Mouse (Mus musculus) activated CD4-positive, CD25-positive, alpha-beta regulatory T cell, adult 4 months (primary cell): ENCODE data around the gene Zfp871. TPM values are rescaled to one million over a fixed set of nuclear protein-coding genes. Genes with fewer than 3 reads are reported as not detected.
"Not testable (repeated sequence)": the region's sequence is repeated elsewhere in the genome, so short reads cannot be mapped to it uniquely, and the experiment has no call there.

Experiments
- ATAC-seq: one replicate; pipeline ENCODE4 v1.8.0; 2017
- polyA plus RNA-seq, 2 experiments: library from polyadenylated mRNA; unstranded; fragments of 100-300 nt; shearing (Covaris generic); gene quantifications; one replicate each; pipeline ENCODE4 v1.2.1; 2017

Gene Zfp871
- polyA plus RNA-seq, 2 experiments from 2014 or later, result 37.6 to 40.7 TPM

GRCm38 (mm10) chr17:32729029-32729428 lies 59.1 kb downstream of the Zfp871 start:
- ATAC-seq, result no peak

DNA sequence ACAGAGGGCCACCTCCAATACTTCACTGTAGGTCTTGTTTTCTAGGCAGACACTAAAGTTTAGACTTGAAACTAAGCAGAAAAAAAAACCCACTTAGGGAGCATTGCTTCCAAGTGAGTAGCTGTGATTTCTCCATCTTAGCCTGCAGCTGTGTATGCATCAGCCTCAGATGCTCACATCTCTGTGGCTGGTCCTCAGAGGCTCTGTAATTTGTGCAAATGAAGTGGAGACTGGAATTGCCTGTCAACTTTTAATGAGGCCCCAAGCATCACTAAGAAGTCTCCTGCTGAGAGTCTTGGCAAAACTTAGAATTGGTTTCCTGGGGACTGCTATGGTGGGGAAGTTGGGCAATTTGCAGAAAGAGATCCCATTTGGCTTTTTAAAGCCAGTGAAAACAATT lies 61.7 kb downstream of the Zfp871 start:
- not testable (repeated sequence) for ATAC-seq

DNA sequence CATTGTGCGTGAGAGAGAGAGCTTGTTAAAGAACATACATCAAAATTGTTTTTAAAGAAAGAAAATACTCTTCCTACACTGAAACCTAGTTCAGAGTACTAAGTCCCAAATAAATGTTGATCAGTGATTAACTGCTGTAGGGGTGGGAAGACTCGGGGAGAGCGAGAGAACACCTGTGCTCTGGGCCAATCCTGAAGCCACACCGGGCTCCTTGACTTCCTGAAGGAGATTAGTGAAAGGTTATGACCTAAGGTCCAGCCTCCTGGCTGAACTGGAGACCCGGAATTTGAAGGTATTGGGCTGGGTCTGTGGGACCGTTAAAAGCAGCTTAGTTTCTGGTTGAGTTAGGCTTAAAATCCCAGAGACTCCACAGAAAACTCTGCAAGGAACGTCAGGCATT lies 65.3 kb downstream of the Zfp871 start:
- ATAC-seq, result no peak

DNA sequence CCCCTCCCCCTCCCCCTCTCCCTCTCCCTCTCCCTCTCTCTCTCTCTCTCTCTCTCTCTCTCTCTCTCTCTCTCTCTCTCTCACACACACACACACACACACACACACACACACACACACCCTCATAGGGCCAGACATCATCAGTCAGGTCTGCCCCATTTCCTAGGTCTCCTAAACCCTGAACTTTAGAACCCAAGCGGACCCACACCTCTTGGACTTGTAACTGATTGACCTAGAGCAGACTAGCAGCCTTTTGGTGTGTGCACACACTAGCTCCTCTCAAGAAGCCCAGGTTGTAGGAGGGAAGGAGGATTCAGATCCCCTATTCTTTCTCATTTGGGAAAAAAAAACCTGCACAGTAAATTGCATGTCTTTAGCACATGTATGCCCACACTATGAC lies 65.9 kb downstream of the Zfp871 start:
- ATAC-seq, result not testable (repeated sequence)

Other genes starting within 250 kb of the Zfp871 start
- gene Cyp4f37, start 167.0 kb downstream of the Zfp871 start, polyA plus RNA-seq, result not detected
- not detected for gene Cyp4f40, start 129.4 kb downstream of the Zfp871 start, polyA plus RNA-seq
- gene Cyp4f15, start 102.7 kb downstream of the Zfp871 start, polyA plus RNA-seq, result not detected
- under 1 TPM; 0.09 to 0.54 TPM for gene Zfp811, start 21.6 kb upstream of the Zfp871 start, polyA plus RNA-seq
- 1 to 10 TPM; 5.8 to 8.1 TPM for gene Zfp799, start 42.0 kb upstream of the Zfp871 start, polyA plus RNA-seq
- gene Zfp870, start 103.4 kb upstream of the Zfp871 start, polyA plus RNA-seq, result 1 to 10 TPM; 5.6 to 8.0 TPM
- not detected for gene Cyp4f14, start 129.1 kb upstream of the Zfp871 start, polyA plus RNA-seq
- gene Cyp4f13, start 159.1 kb upstream of the Zfp871 start, polyA plus RNA-seq, result 10 to 100 TPM; 26.7 to 31.2 TPM
- gene Zfp472, start 177.5 kb upstream of the Zfp871 start, polyA plus RNA-seq, result 10 to 100 TPM; 24.7 to 27.8 TPM
- gene Zfp952, start 204.8 kb upstream of the Zfp871 start, polyA plus RNA-seq, result 10 to 100 TPM; 17.8 to 18.1 TPM
- 1 to 10 TPM; 7.9 to 8.9 TPM for gene Zfp763, start 245.1 kb upstream of the Zfp871 start, polyA plus RNA-seq